Mouse (Mus musculus): Measurements from ENCODE around the gene Myo1d.

DNA sequence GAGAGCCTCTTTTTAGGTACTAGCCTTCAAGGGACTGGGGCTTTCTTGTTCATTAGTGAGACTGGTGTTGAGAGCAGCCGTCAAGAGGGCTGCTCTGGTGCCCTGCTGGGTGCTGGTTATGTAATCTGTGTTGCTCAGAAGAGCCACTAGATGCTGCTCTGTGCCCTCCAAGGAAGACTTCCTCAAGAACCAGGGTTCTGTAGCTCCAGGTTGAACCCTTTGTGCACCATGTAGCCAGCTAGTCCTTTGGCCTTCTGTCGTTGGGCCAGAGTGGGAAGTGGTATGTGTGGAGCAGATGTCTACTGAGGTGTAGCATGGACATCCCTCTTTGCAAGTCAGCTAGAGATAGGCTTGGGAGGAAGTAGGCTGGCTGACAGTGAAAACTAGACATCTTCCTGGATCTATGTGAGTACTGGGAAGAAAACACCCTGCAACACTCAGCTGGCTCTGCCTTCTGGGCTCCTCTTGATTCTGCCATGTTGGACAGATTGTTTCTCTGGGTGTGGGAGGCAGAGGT lies 305.6 kb downstream of the Myo1d start:
- TF ChIP-seq CTCF (IDR thresholded peaks at IDR 0.05; ENCODE audit: extremely low read depth, insufficient read depth, low read length): peak; percentile 72
- no peak for TF ChIP-seq POLR2A (IDR thresholded peaks at IDR 0.05; ENCODE audit: extremely low read depth, insufficient read depth, low read length)
